Mouse (Mus musculus) myocyte (in vitro differentiated cells): ENCODE results near the gene Fen1.

Experiments
- CEBPB ChIP-seq: IDR thresholded peaks from 2 replicates; pipeline ENCODE4 v1.6.1; 2011; ENCODE audit warnings: mild to moderate bottlenecking, moderate library complexity; ENCODE audit not compliant: poor library complexity, insufficient read depth, severe bottlenecking
- E2F4 ChIP-seq: IDR thresholded peaks from one replicate; pipeline ENCODE4 v1.6.1; 2011; ENCODE audit warnings: mild to moderate bottlenecking, control low read depth, moderate library complexity; ENCODE audit not compliant: insufficient read depth
- MAX ChIP-seq: IDR thresholded peaks from one replicate; pipeline ENCODE4 v1.6.1; 2011; ENCODE audit warnings: low read depth, mild to moderate bottlenecking, control low read depth
- MYOD1 ChIP-seq, 3 experiments: IDR thresholded peaks; one replicate each; pipeline ENCODE4 v1.6.1; 2011; ENCODE audit warnings: control low read depth in 2 of 3, low read depth in 2 of 3, mild to moderate bottlenecking in 2 of 3, moderate library complexity in 1 of 3; ENCODE audit not compliant: insufficient read length in 2 of 3, control insufficient read depth in 1 of 3
- MYOG ChIP-seq, 3 experiments: IDR thresholded peaks; one replicate each; pipeline ENCODE4 v1.6.1; 2011; ENCODE audit warnings: control low read depth in 2 of 3, low read depth in 2 of 3, mild to moderate bottlenecking in 2 of 3; ENCODE audit not compliant: insufficient read length in 2 of 3, control insufficient read depth in 1 of 3, insufficient read depth in 1 of 3
- POLR2A ChIP-seq: IDR thresholded peaks from one replicate; pipeline ENCODE4 v1.6.1; 2011; ENCODE audit warnings: low read depth, mild to moderate bottlenecking, control low read depth, moderate library complexity; ENCODE audit not compliant: insufficient read length
- POLR2AphosphoS2 ChIP-seq: IDR thresholded peaks from one replicate; pipeline ENCODE4 v1.6.1; 2011; ENCODE audit warnings: low read depth, control low read depth; ENCODE audit not compliant: insufficient read length
- REST ChIP-seq: IDR thresholded peaks from one replicate; pipeline ENCODE4 v1.6.1; 2011; ENCODE audit warnings: mild to moderate bottlenecking, control low read depth, moderate library complexity; ENCODE audit not compliant: insufficient read depth, insufficient read length
- SRF ChIP-seq: IDR thresholded peaks from one replicate; pipeline ENCODE4 v1.6.1; 2011; ENCODE audit warnings: low read depth; ENCODE audit not compliant: control insufficient read depth, insufficient read length
- TCF12 ChIP-seq: IDR thresholded peaks from one replicate; pipeline ENCODE4 v1.6.1; 2011; ENCODE audit warnings: mild to moderate bottlenecking, control low read depth; ENCODE audit not compliant: poor library complexity, insufficient read depth, severe bottlenecking
- TCF3 ChIP-seq: IDR thresholded peaks from one replicate; pipeline ENCODE4 v1.6.1; 2011; ENCODE audit warnings: low read depth, control low read depth; ENCODE audit not compliant: insufficient read length
- USF1 ChIP-seq: IDR thresholded peaks from one replicate; pipeline ENCODE4 v1.6.1; 2011; ENCODE audit warnings: low read depth, mild to moderate bottlenecking, control low read depth, moderate library complexity

GRCm38 (mm10) chr19:10221585-10221984 is 17.6 kb upstream of the Fen1 start:
- peak in 1 of 3 experiments; percentile 48 for TF ChIP-seq MYOG (IDR thresholded peaks at IDR 0.05; ENCODE audit: control insufficient read depth in 1 of 3, insufficient read depth in 1 of 3, insufficient read length in 2 of 3, low read depth in 2 of 3)
- no peak for TF ChIP-seq POLR2A
- no peak for TF ChIP-seq POLR2AphosphoS2
- no peak for TF ChIP-seq USF1
- peak in 2 of 3 experiments; percentile 13 to 14 for TF ChIP-seq MYOD1 (IDR thresholded peaks at IDR 0.05; ENCODE audit: control insufficient read depth in 1 of 3, insufficient read length in 2 of 3, low read depth in 2 of 3)
- TF ChIP-seq TCF12, result no peak
- TF ChIP-seq MAX, result no peak
- TF ChIP-seq E2F4, result no peak
- TF ChIP-seq SRF, result no peak
- no peak for TF ChIP-seq REST
- TF ChIP-seq CEBPB, result no peak
- no peak for TF ChIP-seq TCF3
